Mouse (Mus musculus) ovary, postnatal 14 days (tissue): ENCODE measurements at regions not wholly inside any gene's neighbourhood (a gene's known extent, or its start where the extent isn't known, plus 50 kb on each side); places are given as distances from the start of the nearest gene placed in this dataset.

Experiments
- DNase-seq: peaks from one replicate; pipeline ENCODE4 v3.0.0; 2022; ENCODE audit warnings: low spot score

DNA sequence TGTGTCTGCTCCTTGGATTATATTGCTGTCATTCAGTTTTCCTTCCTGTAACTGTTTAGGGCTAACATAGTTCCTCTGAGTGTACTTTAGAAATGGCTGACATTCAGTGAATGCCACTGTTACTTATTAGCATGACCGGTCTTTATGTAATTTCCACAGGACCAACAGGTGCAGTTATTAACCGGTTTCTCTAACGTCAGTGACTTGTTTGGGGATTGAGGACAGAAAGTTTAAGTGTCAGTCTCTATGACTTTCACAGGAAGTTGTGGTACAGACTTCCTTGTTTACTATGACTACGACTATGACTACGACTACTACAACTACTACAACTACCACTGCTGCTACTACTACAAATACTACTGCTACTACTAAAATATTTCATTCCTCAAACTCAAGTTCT, 170.4 kb upstream of the Ptger4 start:
- no peak for DNase-seq

DNA sequence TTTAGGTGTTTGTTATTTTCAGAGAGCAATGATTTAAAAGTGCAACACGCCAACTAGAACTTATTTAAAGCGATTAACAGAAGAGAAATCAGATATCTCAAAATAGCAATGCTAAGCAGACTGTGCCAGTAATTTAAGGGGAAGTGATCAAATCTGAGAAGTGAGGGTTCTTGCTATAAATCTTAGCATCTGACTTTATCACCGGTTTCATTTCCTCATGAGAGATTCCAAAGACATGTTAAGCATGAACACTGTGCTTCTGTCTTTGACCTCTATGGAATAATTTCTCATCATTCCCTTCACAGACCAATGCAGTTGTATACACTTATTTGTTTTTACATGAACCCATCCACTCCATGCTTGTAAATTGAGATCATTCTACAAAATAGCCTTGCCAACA, 172.0 kb upstream of the Ptger4 start:
- no peak for DNase-seq

DNA sequence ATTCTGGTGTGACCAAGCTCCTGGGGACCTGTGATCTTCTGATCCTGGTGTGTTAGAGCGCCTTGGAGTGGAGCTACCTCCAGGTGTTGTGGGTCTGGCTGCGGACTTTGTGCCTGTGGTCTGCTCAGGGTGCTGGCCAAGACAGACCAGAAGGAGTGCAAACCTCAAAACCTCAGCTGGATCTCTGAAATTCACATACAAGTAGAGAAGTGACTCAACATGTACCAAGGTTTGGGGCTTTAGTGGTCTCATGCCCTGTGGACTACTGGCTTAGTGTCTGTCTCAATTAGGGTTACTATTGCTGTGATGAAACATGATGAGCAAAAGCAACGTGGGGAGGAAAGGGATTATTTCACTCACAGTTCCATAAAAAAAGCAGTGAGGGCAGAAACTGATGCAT, 182.7 kb upstream of the Ptger4 start:
- DNase-seq: no peak

GRCm38 (mm10) chr15:5427319-5428048, 183.5 kb upstream of the Ptger4 start:
- no peak for DNase-seq

- no peak for DNase-seq
Observed at GRCm38 (mm10) chr15:5432018-5432417, 188.0 kb upstream of the Ptger4 start.

GRCm38 (mm10) chr15:5437020-5437419, 193.0 kb upstream of the Ptger4 start:
- DNase-seq: no peak

GRCm38 (mm10) chr15:5446040-5446755, 202.2 kb upstream of the Ptger4 start:
- DNase-seq: no peak

- no peak for DNase-seq
Observed at GRCm38 (mm10) chr15:5446756-5447314, 202.8 kb upstream of the Ptger4 start.

GRCm38 (mm10) chr15:5447707-5448496, 203.9 kb upstream of the Ptger4 start:
- DNase-seq: no peak

GRCm38 (mm10) chr15:5459083-5459482, 215.1 kb upstream of the Ptger4 start:
- no peak for DNase-seq

GRCm38 (mm10) chr15:5459580-5459979, 215.6 kb upstream of the Ptger4 start:
- no peak for DNase-seq

DNA sequence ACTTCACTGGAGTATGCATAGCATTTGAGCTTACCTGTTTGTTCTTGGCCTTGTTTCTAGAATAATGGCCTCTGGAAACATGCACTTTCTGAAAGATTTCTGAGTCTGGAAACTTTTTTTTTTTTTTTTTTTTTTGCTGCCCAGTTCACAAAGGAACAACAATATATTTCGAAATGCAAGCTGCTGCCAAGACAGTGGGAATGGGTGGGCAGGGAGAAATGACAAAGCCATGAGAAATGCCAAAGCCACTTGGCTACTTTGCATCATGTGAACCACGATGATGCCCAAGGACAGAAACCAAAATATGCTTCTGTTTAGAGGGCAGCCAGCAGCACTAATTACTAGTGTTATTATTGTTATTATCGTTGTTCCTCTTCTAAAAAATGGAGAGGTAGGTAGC, 218.7 kb upstream of the Ptger4 start:
- no peak for DNase-seq

- DNase-seq: no peak
Observed at GRCm38 (mm10) chr15:5464732-5465131, 220.7 kb upstream of the Ptger4 start.

DNA sequence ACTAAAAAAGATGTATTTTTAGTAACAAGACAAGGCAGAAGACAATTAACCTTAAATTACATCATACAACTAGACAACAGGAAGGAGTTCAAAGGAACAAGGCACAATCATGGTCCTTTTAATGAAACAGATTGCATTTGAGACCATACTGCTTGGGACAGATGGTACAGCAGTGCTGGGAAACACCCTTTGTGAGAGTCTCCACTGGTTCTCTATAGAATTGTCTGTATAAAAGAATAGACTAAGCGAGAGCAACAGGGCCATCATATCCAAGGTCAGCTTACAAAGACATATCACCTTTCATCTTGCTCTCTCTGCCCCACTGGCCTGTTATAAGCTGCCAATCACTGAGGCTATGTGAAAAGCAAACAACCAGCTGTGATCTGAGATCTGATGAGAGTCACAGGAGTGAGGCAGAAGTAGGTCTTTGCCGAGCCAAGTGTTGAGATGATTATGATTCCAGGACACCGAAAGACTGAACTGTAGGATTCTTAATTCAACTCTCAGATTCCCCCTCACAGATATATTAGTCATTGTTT, 224.6 kb upstream of the Ptger4 start:
- no peak for DNase-seq

GRCm38 (mm10) chr15:5475389-5475995, 231.5 kb upstream of the Ptger4 start:
- DNase-seq: no peak

DNA sequence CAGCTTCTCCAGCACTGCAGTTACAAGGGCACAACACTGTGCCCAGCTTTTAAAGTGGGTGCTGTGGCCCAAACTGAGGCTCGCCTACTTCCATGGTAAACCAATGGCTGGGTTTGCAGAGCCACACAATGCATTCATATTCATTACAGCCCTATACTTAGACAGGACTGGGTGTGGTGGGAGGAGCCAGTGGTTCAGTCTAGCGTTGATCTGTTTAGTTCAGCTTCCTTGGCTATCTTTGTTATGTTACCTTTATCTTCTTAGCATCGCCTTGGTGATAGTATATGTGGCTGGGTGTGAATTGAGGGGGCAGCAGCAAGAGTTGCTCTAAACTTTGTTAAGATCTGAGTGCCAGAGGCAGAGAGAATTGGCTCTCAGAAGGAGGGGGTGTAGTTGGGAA, 249.3 kb upstream of the Ptger4 start:
- no peak for DNase-seq

DNA sequence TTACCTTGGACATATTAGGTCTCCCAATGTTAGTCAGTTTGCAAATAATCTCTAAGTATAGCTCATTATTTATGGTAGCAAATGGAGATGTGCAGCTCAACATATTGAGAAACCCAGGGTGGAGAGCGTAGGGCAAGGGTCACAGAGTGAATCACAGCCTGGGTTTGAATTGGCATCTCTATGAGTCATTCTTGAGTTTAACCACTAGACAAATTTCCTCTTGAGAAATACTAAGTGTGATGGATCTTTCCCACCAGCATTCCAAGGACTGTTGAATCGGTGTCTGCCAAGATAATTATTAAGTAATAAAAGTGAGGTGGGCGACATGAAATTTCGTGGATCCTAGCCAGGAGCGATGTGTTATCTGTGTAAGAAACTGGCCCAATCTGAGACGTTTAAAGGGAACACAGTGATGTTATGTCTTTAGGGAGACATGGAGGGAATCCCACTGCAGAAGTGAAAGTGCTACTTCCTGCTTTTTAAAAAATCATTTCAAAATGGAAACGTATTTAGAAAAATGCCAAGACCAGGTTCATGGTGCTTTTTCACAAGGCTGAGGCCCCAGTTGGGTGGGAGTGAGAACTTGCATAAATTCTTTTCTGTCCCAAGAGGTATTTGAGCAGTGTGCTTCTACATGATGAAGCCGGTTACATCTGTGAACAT, 251.3 kb upstream of the Ptger4 start:
- DNase-seq: no peak

DNA sequence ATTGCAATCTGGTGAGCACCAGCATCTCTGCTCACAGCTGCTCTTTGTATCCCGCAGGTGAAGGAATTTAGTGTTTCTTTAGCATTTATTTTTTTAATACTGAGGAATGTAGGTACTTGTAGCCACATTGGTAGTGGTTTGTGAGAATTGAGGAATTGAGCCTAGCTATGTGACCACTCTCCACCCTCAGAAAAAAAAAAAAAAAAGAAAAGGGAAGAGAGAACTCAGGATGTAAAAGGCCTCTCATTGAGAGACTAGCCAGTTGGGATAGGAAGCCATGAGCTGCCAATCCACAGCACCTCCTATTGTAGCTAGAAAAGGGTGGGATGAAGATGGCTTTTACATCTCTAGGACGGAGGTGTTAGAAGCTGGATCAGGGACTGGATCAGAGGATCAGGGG, 252.0 kb upstream of the Ptger4 start:
- DNase-seq: no peak

- no peak for DNase-seq
Observed at GRCm38 (mm10) chr15:5504502-5504901, 260.5 kb upstream of the Ptger4 start.

GRCm38 (mm10) chr15:5506848-5507544, 263.0 kb upstream of the Ptger4 start:
- DNase-seq: no peak

DNA sequence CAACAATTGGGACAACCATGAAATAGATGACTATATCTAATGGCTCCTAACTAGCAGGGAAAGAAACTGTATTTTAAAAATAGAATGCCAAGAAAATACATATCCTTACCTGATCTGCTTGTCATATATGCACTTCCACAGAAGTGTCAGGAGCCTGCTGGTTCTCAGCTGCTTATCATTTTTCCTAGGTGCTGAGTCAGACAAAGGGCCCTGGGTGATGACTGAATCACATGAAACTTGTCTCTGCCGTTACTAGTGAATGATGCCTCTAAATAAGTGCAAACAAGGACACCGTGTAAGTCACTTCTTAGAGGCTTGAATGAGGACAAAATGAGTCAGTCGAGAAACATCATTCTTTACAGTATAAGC, 263.5 kb upstream of the Ptger4 start:
- DNase-seq: no peak
